Mouse (Mus musculus): ENCODE results near the gene Flrt1. TPM values are rescaled to one million over a fixed set of nuclear protein-coding genes. Genes with fewer than 3 reads are reported as not detected.
"Not testable (repeated sequence)": the region's sequence is repeated elsewhere in the genome, so short reads cannot be mapped to it uniquely, and the experiment has no call there.

Flrt1 gene
- polyA plus RNA-seq, 1 experiment: 0.37 TPM

GRCm38 (mm10) chr19:7068661-7069531, 36.6 kb downstream of the Flrt1 start:
- no peak for DNase-seq (ENCODE audit: low spot score)

DNA sequence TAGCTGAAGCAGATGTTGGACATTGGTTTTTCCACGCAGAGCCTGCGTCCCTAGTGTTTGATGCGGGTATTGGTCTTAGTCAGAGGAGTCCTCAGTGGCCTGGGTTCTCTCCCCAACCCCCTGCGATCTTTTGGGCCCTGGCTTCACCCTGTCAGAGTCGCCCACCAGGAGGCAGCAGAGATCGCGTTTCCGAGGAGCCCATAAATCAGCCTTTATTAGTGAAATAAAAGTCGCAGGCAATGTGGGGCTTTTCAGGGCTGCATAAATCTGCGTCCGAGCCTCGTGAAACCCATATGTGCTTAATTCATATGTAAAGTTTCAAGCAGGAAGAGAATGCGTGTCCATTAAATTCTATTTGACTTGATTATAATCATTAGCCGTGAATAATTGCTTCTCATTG, 37.4 kb downstream of the Flrt1 start:
- peak; percentile 73 for DNase-seq (ENCODE audit: low spot score)

- DNase-seq (ENCODE audit: low spot score): no peak
Measured at GRCm38 (mm10) chr19:7067344-7068050, 38.0 kb downstream of the Flrt1 start.

GRCm38 (mm10) chr19:7066828-7067342, 38.6 kb downstream of the Flrt1 start:
- no peak for DNase-seq (ENCODE audit: low spot score)

GRCm38 (mm10) chr19:7066034-7066827, 39.3 kb downstream of the Flrt1 start:
- DNase-seq (ENCODE audit: low spot score): no peak

DNA sequence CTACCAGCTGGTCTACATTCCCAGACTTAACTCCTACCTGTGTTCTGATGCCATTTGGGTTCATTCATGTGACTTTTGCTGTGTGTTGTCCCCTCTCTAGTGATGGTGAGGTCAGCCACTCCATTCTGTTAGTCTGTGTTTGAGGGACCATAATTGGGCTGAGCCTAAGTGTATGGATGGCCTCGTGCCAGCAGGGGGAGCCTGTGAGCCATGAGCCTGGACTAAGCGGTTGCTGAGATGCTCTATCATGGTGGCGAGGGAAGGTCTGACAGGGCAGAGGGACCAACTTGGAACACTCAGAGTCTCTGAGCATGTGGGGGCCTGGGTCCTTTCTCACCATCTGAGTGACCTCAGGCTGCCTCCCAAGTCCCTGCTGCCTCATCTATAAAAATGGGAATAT, 41.0 kb downstream of the Flrt1 start:
- peak; percentile 73 for DNase-seq (ENCODE audit: low spot score)

GRCm38 (mm10) chr19:7062916-7063315, 42.6 kb downstream of the Flrt1 start:
- no peak for DNase-seq (ENCODE audit: low spot score)

GRCm38 (mm10) chr19:7062110-7062509, 43.4 kb downstream of the Flrt1 start:
- no peak for DNase-seq (ENCODE audit: low spot score)

GRCm38 (mm10) chr19:7058541-7058940, 47.0 kb downstream of the Flrt1 start:
- no peak for DNase-seq (ENCODE audit: low spot score)

GRCm38 (mm10) chr19:7057722-7058207, 47.8 kb downstream of the Flrt1 start:
- peak; percentile 66 for DNase-seq (ENCODE audit: low spot score)

- peak; percentile 53 for DNase-seq (ENCODE audit: low spot score)
Measured at GRCm38 (mm10) chr19:7057126-7057721, 48.3 kb downstream of the Flrt1 start.

DNA sequence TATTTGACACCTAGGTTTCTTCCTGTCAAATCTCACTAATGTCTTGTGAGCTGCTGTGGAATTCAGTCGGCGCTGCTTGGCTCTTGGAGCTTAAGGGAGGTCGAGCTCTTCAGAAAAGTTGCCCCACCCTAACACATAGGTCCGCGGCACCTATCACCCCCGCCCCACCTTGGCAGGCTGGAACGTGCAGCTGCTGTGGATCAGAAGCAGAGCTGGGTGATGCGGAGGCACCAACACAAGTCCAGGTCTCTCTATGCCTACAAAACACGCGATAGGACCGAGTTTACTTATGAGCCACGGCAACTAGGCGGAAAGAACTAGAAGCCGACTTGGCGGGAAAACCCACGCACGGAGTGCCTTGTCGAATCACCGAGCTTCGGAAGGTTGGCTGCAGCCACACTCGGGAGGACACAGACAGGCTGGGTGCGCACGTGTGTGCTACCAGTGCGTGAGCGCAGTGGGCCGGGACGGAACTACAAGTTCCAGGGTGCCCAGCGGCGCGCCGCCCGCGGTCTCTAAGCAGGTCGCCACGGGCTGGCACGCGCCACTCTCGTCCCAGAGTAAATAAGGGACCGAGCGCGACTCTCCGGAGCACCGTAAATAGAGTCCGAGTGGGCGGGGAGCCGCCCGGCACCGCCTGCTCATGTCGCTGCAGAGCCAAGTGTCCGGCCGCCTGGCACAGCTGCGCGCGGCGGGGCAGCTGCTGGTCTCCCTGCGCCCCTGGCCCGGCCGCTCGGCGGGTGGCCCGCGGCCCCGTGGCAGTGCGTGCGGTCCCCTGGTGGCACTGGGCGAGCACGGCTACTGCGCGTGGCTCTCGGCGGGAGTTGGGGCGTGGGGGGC, 49.1 kb downstream of the Flrt1 start, which contains the start of gene Macrod1:
Gene Macrod1 (plus strand): TSS at position 563 of the 840 bp plus-strand sequence.
- DNase-seq (ENCODE audit: low spot score): peak; percentile 67

DNA sequence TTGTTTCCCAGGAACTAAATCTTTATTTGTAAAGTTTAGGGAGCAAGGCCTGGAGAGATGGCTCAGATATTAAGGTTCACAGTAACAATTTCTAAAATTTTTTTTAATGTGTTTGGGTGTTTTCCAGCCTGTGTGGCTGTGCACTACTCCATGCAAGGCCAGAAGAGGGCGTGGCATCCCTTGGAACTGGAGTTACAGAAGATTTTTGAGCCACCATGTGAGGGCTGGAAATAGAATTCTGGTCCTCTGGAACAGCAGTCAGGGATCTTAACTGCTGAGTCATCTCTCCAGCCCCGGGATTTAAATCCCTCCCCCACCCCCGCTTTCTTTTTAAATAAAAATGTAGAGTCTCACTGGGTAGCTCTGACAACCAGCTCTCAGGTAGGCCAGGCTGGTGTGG, 50.4 kb downstream of the Flrt1 start:
- no peak for DNase-seq (ENCODE audit: low spot score)

DNA sequence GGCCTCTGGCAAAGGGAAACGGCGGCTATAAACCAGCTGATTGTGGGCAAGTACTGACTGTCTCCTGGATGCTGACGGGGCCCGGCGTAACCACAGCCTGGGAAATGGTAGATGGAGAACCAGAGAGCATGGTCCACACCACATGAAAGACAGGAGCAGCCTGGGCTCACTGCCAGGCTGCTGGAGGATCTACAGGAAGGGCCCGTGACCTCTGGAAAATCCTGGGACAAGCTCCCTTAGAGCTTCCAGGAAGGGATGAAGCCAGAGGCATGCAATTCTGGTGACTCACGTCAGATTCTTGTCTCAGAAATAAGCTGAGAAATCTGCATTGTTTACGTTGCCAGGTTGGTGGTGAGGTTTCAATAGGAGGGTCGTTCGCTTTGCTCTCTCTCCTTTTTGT, 50.8 kb downstream of the Flrt1 start:
- DNase-seq (ENCODE audit: low spot score): no peak

DNA sequence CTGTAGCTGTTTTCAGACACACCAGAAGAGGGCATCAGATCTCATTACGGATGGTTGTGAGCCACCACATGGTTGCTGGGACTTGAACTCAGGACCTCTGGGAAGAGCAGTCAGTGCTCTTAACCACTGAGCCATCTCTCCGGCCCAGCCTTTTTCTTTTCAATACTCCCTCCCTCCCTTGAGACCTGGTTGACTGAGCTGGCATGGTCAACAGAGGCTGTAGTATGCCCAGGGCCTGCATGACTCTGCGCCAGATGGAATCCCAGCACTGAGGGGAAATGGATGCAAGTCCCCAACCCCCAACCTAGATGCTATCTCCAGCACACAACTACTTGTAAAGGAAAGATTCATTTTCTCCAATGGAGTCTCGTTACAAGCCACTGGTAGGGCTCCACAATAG, 52.1 kb downstream of the Flrt1 start:
- not testable (repeated sequence) for DNase-seq (ENCODE audit: low spot score)

DNA sequence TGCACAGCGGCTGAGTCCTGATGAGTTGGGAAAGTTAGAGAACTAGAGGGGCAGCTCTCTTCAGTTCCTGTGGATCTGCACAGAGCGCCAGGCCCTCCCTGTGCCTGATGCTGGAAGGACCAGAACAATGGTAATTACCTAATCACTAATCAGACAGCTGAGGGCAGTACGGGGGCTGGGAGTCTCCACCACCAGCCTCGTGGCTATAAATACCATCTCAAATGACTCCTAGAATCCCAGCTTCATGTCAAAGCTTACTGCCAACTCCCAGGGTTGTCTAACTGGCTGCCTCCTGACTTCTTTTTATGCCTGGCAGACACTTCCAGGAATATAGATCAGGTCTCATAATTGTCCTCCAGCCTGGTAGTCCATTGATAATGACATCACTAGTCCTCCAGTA, 60.8 kb downstream of the Flrt1 start:
- no peak for DNase-seq (ENCODE audit: low spot score)

- no peak for DNase-seq (ENCODE audit: low spot score)
Measured at GRCm38 (mm10) chr19:7044279-7044678, 61.2 kb downstream of the Flrt1 start.
